Mouse (Mus musculus) urinary bladder, postnatal 0 days (tissue): ENCODE data around the gene Hsph1. TPM values are rescaled to one million over a fixed set of nuclear protein-coding genes. Genes with fewer than 3 reads are reported as not detected.

Source experiments
- polyA plus RNA-seq: library from polyadenylated mRNA; unstranded; fragments of >200 nt; fragmentation: Nextera tagmentation; extraction: Ambion mirVana; gene quantifications from 2 replicates; pipeline ENCODE4 v1.2.1, GENCODE M21; 2015

The Hsph1 gene
- 15.0 and 18.9 TPM in 2 replicates for polyA plus RNA-seq

DNA sequence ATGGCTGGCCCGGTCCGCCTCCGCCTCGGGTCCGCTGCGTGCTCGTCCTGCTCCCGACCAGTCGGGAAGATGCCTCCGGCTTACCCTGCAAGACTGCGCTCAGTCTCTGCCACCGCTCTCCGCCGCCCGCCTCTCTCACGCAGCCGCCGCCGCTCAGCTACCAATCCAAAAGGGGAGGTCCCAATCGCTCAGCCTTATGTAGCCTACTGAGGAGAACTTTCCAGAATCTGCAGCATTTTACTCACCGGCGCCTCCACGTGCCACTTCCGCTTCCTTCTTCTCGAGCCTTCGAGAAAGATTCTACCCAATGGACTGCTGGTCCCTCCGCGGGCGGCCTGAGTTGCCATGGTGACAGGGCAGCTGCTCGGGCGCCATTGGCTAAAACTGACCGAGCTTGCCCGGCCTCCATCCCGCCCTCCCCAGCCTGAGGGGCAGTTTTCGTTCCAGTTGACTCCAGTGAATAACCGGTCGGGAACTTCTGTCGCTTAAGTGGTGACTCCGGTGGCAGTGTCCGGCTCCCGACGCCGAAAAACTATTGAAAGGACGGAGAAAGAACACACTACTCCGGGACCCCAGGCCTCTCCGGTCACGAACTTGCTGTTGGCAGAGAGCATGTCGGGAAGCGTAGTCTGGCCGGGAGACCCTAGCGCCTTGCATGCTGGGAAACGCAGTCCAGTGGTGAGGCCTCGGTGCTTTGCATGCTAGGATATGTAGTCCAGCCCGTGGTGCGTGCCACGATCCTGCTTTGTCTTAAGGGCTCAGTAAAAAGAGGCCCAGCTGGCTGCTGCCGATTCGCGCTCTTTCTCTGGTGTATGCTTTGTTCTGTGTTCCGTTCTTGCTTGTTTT, at the start of gene Hsph1:
Hsph1 (minus strand) TSS at position 302 of the 846 bp plus-strand sequence.

GRCm38 (mm10) chr5:149678100-149678989, 42.2 kb upstream of the Hsph1 start, which contains the start of gene B3glct:
B3glct (plus strand) TSS chr5:149678230.

Other genes with a start within 250 kb of the Hsph1 start
- 11.4 and 12.7 TPM in 2 replicates for gene Medag, start 224.6 kb downstream of the Hsph1 start, polyA plus RNA-seq
- gene Tex26, start 196.7 kb downstream of the Hsph1 start, polyA plus RNA-seq, result 0.40 and 0.64 TPM in 2 replicates
- gene Wdr95, start 107.7 kb downstream of the Hsph1 start, polyA plus RNA-seq, result 0.16 and 0.21 TPM in 2 replicates
- gene B3glct, start 41.9 kb upstream of the Hsph1 start, polyA plus RNA-seq, result 7.2 and 8.7 TPM in 2 replicates